Mouse (Mus musculus) erythroblast, embryonic 14.5 days (primary cell): ENCODE data around the gene Dand5. TPM values are rescaled to one million over a fixed set of nuclear protein-coding genes. Genes with fewer than 3 reads are reported as not detected.
A peak's percentile ranks its signal among the peaks of the same experiment; 100 is the strongest.

Experiments
- H3K27me3 ChIP-seq: 2 replicates; pipeline ENCODE4 v1.6.1; 2012; ENCODE audit warnings: inconsistent platforms; ENCODE audit not compliant: control insufficient read depth
- H3K36me3 ChIP-seq: 2 replicates; pipeline ENCODE4 v1.6.1; 2012; ENCODE audit warnings: mild to moderate bottlenecking, inconsistent platforms; ENCODE audit not compliant: control insufficient read depth
- H3K4me1 ChIP-seq: 2 replicates; pipeline ENCODE4 v1.6.1; 2012; ENCODE audit warnings: inconsistent platforms; ENCODE audit not compliant: control insufficient read depth
- H3K4me3 ChIP-seq: replicated peaks from 2 replicates; pipeline ENCODE3; 2012; ENCODE audit warnings: moderate library complexity, mild to moderate bottlenecking, inconsistent platforms
- H3K9me3 ChIP-seq: 2 replicates; pipeline ENCODE4 v1.6.1; 2012; ENCODE audit warnings: low read length, inconsistent platforms, mixed read lengths; ENCODE audit not compliant: control insufficient read depth
- GATA1 ChIP-seq: IDR thresholded peaks from 2 replicates; pipeline ENCODE4 v1.6.1; 2012; ENCODE audit warnings: low read length, inconsistent platforms, mixed read lengths
- TAL1 ChIP-seq: IDR thresholded peaks from 3 replicates; pipeline ENCODE4 v1.6.1; 2012; ENCODE audit warnings: low read length, inconsistent platforms, mixed read lengths
- polyA plus RNA-seq: library from polyadenylated mRNA; stranded (reverse); fragments of >175 nt; gene quantifications from 2 replicates; pipeline ENCODE4 v1.2.3, GENCODE M21; 2012

Gene Dand5
- polyA plus RNA-seq, 1 experiment, result 1.3 TPM

DNA sequence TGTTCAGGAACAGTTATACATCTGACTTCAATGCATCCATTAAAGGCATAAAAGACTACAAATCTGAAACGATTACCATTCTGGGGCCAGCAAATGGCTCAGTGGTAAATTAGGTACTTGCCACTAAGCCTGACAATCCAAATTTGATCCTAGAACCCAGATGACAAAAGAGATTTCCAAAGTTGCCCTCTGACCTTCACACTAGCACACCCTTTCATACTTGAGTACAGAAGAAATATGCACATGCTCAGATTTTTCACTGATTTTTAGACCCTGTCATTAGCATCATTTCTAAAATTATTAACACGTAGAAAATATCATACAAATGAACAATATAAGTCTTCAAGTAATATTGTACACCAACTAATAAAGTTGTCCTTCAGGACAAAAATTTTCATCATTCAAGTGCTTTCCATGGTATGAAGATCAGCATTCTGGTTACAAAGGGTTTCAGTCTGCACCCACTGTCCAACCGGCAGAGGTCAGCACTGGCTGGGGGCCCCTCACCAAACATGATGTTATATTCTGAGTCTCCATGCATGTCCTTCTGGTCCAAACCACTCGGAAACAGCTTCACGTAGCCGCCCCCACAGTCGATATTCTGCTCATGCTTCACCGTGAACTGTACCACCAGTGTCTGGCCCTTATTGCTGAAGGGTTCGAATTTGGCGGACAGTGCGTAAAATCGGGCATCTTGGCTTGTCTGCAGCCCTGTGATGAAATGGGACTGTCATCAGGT lies 22.9 kb upstream of the Dand5 start:
- Histone ChIP-seq H3K4me3 (peak overlapping the region; percentile 79), H3K4me1 (peaks cover 68% of the 10 kb centered on the region), H3K27me3 (no peaks in the 10 kb centered on the region), H3K9me3 (no peaks in the 10 kb centered on the region), H3K36me3 (peaks cover 58% of the 10 kb centered on the region)
- TF ChIP-seq TAL1, result no peak
- no peak for TF ChIP-seq GATA1

DNA sequence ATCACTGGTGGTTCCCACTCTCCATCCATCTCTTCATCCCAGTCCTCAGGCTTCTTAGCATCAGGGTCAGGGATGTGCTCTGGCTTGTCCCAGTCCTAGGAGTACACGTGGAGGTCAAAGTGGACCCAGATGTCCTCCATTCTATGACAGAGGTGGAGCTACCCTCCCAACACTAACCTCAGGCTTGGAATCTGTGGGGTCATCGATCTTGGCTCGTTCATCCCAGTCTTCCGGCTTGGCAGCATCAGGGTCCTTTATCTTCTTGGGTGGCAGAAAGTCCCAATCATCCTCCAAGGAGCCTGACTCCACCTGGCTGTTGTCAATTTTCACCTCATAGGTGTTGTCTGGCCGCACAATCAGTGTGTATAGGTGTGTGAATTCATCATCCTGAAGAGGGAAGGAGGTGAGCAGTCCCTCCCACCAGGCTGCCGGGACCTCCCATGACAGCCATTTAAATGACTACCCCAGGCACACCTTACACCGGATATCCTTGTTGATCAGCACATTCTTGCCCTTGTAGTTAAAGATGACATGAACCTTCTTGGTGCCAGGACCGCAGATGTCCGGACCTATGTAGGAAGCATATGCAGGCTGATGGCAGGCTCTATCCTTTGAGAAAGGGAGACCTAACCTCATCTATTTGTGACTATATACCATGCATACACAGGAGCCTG lies 21.9 kb upstream of the Dand5 start:
- Histone ChIP-seq H3K4me1 (peaks cover 72% of the 10 kb centered on the region), H3K4me3 (peak overlapping the region; percentile 79), H3K27me3 (no peaks in the 10 kb centered on the region), H3K36me3 (peaks cover 65% of the 10 kb centered on the region), H3K9me3 (no peaks in the 10 kb centered on the region)
- TF ChIP-seq GATA1 (no peak), TAL1 (no peak)

DNA sequence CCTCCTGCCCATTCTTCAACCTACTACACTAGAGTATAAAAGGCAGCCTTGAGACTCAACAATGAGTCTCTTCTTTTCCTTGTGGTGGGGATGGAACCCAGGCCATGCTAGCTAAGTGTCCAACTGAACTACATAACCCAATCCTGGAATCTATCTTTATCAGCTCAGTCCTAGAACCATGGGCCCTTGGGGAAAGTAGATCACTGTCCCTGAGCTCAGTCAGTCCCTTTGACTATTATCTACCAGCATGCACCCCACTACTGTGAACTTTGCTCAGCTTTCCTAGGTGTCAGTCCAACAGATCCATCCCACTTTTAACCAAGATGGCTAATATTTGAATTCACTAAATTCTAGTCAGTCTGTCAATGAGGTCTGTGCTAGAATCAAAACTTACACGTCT lies 18.9 kb upstream of the Dand5 start:
- Histone ChIP-seq H3K9me3 (no peaks in the 10 kb centered on the region), H3K4me1 (peaks cover 87% of the 10 kb centered on the region), H3K4me3 (no peak overlapping the region), H3K27me3 (no peaks in the 10 kb centered on the region), H3K36me3 (peaks cover 96% of the 10 kb centered on the region)
- TF ChIP-seq TAL1, result no peak
- TF ChIP-seq GATA1, result no peak

DNA sequence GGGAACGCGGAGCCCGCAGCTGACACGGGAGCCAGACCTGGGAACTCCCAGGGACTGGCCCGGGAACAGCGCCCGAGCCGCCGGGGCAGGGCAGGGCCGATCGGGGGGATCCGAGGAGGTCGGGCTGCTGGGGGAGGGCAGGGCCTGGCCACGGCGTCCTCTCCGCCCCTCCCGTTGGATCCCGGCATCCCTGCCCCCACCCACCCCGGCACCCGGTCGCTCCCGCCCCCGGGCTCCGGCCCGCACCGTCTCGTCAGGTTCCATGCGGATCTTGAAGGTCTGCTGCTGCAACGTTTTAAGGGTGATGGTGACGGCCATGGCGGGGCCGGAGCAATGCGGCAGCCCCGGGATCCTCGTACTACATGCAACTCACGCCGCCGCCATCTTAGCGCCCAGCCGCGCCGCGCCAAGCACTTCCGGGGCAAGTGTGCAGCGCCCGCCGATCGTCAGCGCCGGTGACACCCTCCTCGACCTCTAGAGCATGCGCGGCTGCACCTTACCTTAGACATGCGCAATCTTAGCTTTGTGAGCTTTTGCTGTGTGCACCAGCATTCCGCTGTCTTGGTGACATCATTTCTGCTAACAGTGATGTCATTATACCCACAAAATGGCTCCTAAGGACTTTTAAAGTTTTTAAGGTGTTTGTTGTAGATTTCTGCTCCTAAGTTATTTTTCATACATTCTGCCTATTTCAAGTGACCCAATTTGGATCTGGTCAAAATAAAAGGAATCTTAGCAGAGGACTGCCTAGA lies 17.8 kb upstream of the Dand5 start, which contains the start of gene Rad23a:
Gene Rad23a, minus strand, starts transcription at position 418 of the 752 bp plus-strand sequence.
- peak within 1 kb of the TSS; percentile 95 for H3K4me3 ChIP-seq
- peaks cover 91% of the 10 kb centered on the region for H3K4me1 ChIP-seq
- TF ChIP-seq TAL1 (no peak), GATA1 (no peak)

DNA sequence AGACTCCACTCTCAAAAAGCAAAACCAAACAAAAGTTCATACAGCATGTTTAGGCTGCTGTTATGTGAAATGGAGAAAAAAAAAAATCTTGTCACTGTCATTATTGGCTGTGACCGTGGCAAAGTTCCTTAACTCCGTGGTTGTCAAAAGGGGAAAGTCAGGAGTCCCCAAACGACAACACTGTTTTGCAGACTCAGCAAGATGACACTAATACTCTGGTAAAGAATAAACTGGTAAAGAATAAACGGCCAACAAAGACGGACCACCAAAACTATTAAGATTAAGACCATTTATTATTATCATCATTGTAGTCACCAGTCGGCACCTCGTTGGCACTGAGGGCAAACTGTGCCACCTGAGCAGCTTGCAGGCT lies 17.2 kb upstream of the Dand5 start:
- Histone ChIP-seq H3K4me3 (peak overlapping the region; percentile 95), H3K27me3 (no peaks in the 10 kb centered on the region), H3K4me1 (peaks cover 90% of the 10 kb centered on the region), H3K9me3 (no peaks in the 10 kb centered on the region), H3K36me3 (peaks cover 97% of the 10 kb centered on the region)
- no peak for TF ChIP-seq GATA1
- no peak for TF ChIP-seq TAL1

More for the DNA sequence above, 17.8 kb upstream of the Dand5 start, which contains the start of gene Rad23a:
- no peaks in the 10 kb centered on the region for H3K9me3 ChIP-seq
- no peaks in the 10 kb centered on the region for H3K27me3 ChIP-seq
- peaks cover 97% of the 10 kb centered on the region for H3K36me3 ChIP-seq

DNA sequence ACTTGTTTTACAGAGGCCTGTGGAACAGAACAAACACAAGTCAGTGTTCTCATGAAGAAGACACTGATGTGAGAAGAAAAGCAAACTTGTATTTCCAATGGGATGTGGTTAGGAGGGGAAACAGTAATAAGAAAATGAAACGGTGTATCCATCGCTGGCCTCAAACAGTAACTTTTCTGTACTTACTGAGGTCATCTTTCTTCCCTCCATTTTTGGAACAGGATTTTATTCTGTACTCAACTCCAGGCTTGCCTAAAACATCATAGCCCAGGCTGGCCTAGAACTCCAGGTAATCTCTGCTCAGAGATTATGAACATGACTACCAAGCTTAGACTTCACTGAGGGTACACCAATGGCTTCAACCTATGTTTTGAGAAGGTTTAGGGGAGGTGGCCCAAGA lies 16.8 kb upstream of the Dand5 start:
- Histone ChIP-seq H3K27me3 (no peaks in the 10 kb centered on the region), H3K36me3 (peaks cover 97% of the 10 kb centered on the region), H3K4me1 (peaks cover 90% of the 10 kb centered on the region), H3K4me3 (peak overlapping the region; percentile 95), H3K9me3 (no peaks in the 10 kb centered on the region)
- TF ChIP-seq GATA1 (no peak), TAL1 (no peak)

DNA sequence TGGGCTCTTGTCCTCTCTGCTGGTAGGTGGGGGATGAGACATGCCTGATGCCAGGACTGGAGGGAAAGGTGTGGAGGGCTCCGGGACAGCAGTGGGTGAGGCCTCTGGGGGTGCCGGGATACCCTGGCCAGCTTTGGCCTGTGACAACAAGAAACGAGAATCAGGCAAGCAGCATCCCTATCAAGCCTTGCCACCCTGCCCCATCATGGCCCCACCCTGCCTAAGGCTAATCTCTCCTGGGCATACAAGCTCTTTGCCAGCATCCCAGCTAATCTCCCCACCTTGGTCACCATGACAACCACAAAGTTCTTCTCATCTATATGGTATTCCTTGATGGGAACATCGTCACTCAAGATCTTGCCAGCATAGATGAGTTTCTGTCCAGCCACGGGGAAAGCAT lies 15.9 kb upstream of the Dand5 start:
- peaks cover 90% of the 10 kb centered on the region for H3K4me1 ChIP-seq
- H3K4me3 ChIP-seq, result peak overlapping the region; percentile 95
- no peaks in the 10 kb centered on the region for H3K27me3 ChIP-seq
- TF ChIP-seq TAL1, result peak; percentile 97
- peak; percentile 99 for TF ChIP-seq GATA1
- peaks cover 97% of the 10 kb centered on the region for H3K36me3 ChIP-seq
- no peaks in the 10 kb centered on the region for H3K9me3 ChIP-seq

DNA sequence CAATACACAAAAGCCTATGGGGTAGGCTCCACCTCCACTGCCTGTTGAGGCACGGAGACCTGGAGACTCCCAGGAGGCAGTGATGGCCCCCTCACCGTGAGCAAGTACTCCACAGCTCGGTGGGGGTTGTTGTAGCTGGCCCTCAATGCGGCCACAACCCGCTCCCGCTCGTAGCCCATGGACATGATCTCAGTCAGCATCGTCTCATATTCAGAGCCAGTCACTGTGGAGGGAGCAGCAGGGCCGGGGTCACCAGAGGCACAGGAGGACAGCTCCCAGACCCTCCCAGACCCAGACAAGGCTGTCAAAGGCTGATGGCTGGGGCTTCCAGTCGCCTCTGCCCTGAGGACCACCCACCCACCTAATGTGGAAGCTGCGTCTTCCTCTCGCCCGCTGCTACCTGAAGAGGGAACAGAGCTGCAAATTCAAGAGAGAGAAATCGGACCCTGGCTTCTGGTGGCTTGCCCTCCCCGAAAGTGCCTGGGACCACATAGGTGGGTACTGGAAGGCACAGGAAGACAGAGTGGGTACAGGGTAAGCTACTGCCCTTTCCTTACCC lies 15.4 kb upstream of the Dand5 start:
- peaks cover 90% of the 10 kb centered on the region for H3K4me1 ChIP-seq
- H3K27me3 ChIP-seq, result no peaks in the 10 kb centered on the region
- peak overlapping the region; percentile 95 for H3K4me3 ChIP-seq
- no peak for TF ChIP-seq GATA1
- TF ChIP-seq TAL1, result no peak
- no peaks in the 10 kb centered on the region for H3K9me3 ChIP-seq
- H3K36me3 ChIP-seq, result peaks cover 97% of the 10 kb centered on the region
